Mouse (Mus musculus) adrenal gland, adult 2 months (tissue): ENCODE measurements at regions not wholly inside any gene's neighbourhood (a gene's known extent, or its start where the extent isn't known, plus 50 kb on each side); places are given as distances from the start of the nearest gene placed in this dataset.

ENCODE experiments used
- DNase-seq: peaks from one replicate; pipeline ENCODE4 v3.0.0; 2021

GRCm38 (mm10) chr3:19458386-19458785 is 170.1 kb downstream of the 1700064H15Rik start:
- no peak for DNase-seq

- no peak for DNase-seq
Observed at GRCm38 (mm10) chr3:19457431-19457830, 171.0 kb downstream of the 1700064H15Rik start.

GRCm38 (mm10) chr3:19455838-19456448 is 172.5 kb downstream of the 1700064H15Rik start:
- DNase-seq: no peak

GRCm38 (mm10) chr3:19451022-19451421 is 177.5 kb downstream of the 1700064H15Rik start:
- DNase-seq: peak; percentile 76

- DNase-seq: no peak
Observed at GRCm38 (mm10) chr3:19448931-19449330, 179.5 kb downstream of the 1700064H15Rik start.

- DNase-seq: no peak
Observed at GRCm38 (mm10) chr3:19448192-19448591, 180.3 kb downstream of the 1700064H15Rik start.

- peak; percentile 85 for DNase-seq
Observed at GRCm38 (mm10) chr3:19447733-19448132, 180.7 kb downstream of the 1700064H15Rik start.

GRCm38 (mm10) chr3:19444914-19445313 is 183.6 kb downstream of the 1700064H15Rik start:
- DNase-seq: no peak

GRCm38 (mm10) chr3:19441827-19442226 is 186.7 kb downstream of the 1700064H15Rik start:
- DNase-seq: no peak

- DNase-seq: no peak
Observed at GRCm38 (mm10) chr3:19430159-19430558, 198.3 kb downstream of the 1700064H15Rik start.

GRCm38 (mm10) chr3:19429422-19430076 is 198.9 kb downstream of the 1700064H15Rik start:
- peak; percentile 34 for DNase-seq

GRCm38 (mm10) chr3:19429010-19429409 is 199.5 kb downstream of the 1700064H15Rik start:
- peak; percentile 66 for DNase-seq

GRCm38 (mm10) chr3:19426130-19426556 is 202.3 kb downstream of the 1700064H15Rik start:
- peak; percentile 14 for DNase-seq

- DNase-seq: no peak
Observed at GRCm38 (mm10) chr3:19425322-19425721, 203.2 kb downstream of the 1700064H15Rik start.

GRCm38 (mm10) chr3:19424384-19424783 is 204.1 kb downstream of the 1700064H15Rik start:
- DNase-seq: no peak

GRCm38 (mm10) chr3:19421430-19421944 is 207.0 kb downstream of the 1700064H15Rik start:
- no peak for DNase-seq

- no peak for DNase-seq
Observed at GRCm38 (mm10) chr3:19420912-19421311, 207.6 kb downstream of the 1700064H15Rik start.

GRCm38 (mm10) chr3:19410938-19411515 is 217.4 kb downstream of the 1700064H15Rik start:
- DNase-seq: no peak

GRCm38 (mm10) chr3:19408283-19408682 is 220.2 kb downstream of the 1700064H15Rik start:
- DNase-seq: no peak

- DNase-seq: no peak
Observed at GRCm38 (mm10) chr3:19407591-19408090, 220.8 kb downstream of the 1700064H15Rik start.

GRCm38 (mm10) chr3:19406351-19407151 is 221.9 kb downstream of the 1700064H15Rik start:
- no peak for DNase-seq

GRCm38 (mm10) chr3:19385675-19386074 is 242.8 kb downstream of the 1700064H15Rik start:
- DNase-seq: no peak
